Mouse (Mus musculus) cerebellum, postnatal 14 days (tissue): ENCODE measurements around the gene S1pr3.

ENCODE experiments used
- DNase-seq, 2 experiments: peaks; one replicate each; pipeline ENCODE4 v3.0.0; 2021; ENCODE audit warnings: mixed read lengths in 2 of 2

S1pr3 gene

GRCm38 (mm10) chr13:51407541-51408217 lies 760 bp upstream of the S1pr3 start:
- DNase-seq: no peak

DNA sequence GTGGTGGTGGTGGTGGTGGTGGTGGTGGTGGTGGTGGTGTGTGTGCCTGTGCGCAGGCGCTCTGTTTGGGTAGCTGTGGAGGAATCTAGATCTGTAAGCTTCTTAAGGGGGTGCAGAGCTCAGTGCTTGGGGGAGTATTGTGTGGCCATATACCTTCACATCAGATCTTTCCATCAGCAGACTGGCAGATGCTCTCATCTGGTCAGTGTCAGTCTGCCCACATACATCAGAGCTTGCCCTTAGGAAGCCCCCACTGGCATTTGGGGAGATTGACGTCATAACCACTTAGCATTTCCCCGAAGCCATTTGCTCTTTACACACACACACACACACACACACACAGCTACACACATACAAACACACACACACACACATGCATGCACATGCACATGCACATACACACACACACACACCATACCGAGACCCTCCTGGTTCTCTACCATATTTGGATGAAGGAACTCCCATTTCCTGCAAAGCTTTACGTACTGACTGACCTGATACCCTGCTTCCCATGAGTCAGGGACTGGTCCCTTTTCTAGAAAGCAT lies 1.6 kb downstream of the S1pr3 start:
- no peak for DNase-seq

DNA sequence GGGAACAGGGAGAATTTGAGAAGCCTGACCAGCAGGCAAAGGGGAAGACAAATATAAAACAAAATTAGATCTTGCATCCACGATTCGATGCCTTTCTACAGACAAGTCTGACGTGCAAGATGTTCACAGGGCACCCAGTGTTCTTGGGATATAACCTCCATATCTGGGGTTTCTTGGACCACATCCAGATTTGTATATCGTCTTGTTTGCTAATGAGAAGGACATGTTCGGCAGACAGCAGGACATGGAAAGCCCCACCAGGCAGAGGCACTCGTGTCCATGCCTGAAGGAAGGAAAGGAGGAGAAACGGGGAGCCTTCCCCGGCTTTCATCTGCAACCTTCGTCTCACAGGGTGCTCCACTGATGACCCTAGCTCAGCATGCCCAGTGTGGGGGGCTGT lies 2.8 kb downstream of the S1pr3 start:
- DNase-seq: no peak

GRCm38 (mm10) chr13:51411696-51412430 lies 3.4 kb downstream of the S1pr3 start:
- DNase-seq: no peak

GRCm38 (mm10) chr13:51413461-51413860 lies 5.0 kb downstream of the S1pr3 start:
- no peak for DNase-seq

DNA sequence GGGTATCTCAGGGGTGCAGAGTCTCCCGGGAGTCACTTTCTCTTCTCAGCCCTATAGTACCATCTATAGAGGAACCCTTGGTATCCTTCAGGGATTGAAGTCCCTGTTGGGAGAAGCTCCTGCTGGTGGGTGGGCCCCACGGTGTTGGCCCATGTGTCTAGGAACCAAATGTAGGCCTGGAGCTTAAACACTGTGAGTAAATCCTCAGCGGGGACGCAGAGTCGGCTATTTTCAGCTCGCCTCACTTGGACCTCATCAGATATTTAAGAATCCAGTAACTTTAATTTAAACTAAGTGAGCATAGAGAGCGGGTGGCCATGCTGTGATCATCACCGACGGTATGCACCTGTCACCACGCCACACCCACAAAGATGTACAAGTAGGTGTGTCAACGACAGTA lies 8.3 kb downstream of the S1pr3 start:
- no peak for DNase-seq

- DNase-seq: no peak
These were observed 9.4 kb downstream of the S1pr3 start for GRCm38 (mm10) chr13:51417796-51418195.

GRCm38 (mm10) chr13:51418268-51418941 lies 10.0 kb downstream of the S1pr3 start:
- peak; percentile 98 to 99 for DNase-seq

GRCm38 (mm10) chr13:51418942-51419451 lies 10.6 kb downstream of the S1pr3 start:
- DNase-seq: peak; percentile 42 to 56

DNA sequence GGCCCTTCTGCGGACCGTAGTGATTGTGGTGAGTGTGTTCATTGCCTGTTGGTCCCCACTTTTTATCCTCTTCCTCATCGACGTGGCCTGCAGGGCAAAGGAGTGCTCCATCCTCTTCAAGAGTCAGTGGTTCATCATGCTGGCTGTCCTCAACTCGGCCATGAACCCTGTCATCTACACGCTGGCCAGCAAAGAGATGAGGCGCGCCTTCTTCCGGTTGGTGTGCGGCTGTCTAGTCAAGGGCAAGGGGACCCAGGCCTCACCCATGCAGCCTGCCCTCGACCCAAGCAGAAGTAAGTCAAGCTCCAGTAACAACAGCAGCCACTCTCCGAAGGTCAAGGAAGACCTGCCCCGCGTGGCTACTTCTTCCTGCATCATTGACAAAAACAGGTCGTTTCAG lies 11.1 kb downstream of the S1pr3 start:
- no peak for DNase-seq

- DNase-seq: no peak
These were observed 12.4 kb downstream of the S1pr3 start for GRCm38 (mm10) chr13:51420861-51421260.

DNA sequence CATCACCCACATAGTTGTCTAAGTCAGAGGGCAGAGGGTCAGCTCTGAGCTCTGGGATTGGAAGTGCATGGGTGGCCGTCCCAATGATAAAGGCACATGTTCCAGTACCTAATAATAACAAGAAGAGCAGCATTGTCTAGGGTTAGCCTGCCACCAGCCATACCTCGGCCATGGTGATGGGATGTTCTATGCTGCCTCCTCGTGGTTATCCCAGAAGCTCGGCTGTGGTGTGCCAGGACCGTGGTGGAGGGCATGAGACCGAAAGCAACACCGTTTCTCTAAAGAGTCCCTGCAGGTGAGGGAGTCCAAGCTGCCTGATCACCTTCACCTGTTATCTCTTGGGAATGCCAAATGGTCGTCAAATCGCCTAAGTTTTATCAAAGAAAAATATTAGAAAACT lies 15.2 kb downstream of the S1pr3 start:
- no peak for DNase-seq

- peak; percentile 70 to 80 for DNase-seq
These were observed 16.2 kb downstream of the S1pr3 start for GRCm38 (mm10) chr13:51424647-51425046.

DNA sequence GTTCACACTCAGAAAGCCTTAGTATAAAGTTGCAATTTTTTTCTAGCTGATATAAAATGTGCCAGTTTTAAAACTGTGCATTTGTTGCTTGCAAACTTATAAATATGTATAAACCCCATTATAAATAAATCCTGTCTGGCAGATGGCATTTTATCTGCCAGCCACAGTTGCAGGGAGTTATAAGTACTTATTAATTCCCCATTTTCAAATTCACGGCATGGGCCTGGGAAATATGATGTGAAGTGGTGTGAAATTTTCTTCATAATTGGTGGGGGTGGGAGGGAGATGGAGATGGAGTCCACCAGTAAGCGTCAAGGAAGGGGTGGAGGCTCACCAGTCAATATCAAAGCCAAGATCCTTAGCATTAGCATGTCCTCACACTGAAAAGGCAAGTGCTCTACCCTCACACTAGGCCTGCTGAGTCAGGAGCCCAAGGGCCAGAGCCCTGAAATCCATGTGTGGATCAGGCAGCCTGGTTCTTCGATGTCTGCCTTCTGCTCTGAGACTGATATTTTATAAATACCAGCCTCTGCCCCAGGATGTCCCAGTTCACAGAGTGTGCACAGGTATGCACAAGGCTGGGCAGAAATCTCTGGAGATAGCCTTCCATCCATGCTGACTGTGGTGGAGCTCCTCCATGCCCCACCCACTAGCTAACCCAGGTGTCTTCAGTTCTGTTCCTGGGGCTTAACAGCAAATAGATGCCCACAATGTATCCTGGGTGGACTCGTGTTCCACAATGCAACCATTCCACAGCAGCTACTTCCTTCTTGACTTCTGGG lies 17.4 kb downstream of the S1pr3 start:
- no peak for DNase-seq

DNA sequence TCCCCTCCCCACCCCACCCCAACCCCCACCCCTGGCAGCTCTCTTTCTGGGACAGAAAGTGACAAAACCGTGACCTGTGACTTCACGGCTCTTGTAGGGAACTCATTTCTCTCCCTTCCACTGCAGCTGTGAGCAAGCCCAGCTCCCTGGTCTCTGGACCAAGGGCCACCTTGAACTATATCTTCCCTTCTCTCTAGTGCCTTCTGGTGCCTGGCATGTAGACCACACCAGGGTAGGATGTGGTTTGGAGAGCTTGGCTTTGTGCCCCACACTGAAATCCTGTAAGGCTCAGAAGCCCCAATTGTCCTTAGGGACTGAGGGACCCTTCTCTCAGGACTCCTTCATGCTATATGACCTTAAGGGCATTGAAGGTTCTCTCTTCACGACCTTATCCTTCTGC lies 24.9 kb downstream of the S1pr3 start:
- no peak for DNase-seq

DNA sequence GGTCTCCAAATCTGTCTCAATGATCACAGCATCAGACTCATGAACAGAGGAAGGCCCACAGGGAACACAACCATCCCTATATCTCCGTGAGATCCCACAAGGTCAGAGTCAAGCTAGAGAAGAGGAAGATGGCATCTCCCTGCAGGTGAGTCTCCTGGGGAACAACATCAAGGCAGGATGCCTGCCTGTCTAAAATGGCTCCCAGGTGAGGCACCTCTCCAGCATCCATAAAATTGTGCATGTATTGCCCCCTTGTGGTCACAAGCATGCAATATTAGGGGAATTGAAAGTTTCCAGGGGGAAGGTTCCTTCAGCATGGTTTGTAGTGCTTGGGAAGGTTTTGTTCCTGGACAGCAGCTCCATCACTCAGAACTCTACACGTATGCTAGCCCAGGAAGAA lies 26.0 kb downstream of the S1pr3 start:
- DNase-seq: peak in 1 of 2 experiments; percentile 36

DNA sequence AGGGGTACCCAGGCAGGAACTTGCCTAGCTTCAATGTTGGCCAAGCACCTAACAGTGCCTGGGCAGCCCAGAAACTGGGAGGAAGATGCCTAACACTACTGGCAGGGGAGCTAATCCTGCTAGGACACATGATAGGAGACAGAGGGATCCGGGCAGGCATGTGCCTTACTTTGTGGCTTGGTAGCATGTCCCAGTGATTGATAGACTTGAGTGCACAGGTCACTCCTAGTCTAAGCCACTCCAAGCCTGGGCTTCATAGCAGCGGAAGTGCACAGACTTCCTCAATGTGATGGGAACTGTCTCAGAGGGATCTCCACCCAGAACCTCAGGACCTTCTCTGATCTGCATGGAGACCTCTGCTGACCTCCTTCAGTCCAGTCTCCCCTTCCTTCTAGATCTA lies 26.7 kb downstream of the S1pr3 start:
- no peak for DNase-seq

DNA sequence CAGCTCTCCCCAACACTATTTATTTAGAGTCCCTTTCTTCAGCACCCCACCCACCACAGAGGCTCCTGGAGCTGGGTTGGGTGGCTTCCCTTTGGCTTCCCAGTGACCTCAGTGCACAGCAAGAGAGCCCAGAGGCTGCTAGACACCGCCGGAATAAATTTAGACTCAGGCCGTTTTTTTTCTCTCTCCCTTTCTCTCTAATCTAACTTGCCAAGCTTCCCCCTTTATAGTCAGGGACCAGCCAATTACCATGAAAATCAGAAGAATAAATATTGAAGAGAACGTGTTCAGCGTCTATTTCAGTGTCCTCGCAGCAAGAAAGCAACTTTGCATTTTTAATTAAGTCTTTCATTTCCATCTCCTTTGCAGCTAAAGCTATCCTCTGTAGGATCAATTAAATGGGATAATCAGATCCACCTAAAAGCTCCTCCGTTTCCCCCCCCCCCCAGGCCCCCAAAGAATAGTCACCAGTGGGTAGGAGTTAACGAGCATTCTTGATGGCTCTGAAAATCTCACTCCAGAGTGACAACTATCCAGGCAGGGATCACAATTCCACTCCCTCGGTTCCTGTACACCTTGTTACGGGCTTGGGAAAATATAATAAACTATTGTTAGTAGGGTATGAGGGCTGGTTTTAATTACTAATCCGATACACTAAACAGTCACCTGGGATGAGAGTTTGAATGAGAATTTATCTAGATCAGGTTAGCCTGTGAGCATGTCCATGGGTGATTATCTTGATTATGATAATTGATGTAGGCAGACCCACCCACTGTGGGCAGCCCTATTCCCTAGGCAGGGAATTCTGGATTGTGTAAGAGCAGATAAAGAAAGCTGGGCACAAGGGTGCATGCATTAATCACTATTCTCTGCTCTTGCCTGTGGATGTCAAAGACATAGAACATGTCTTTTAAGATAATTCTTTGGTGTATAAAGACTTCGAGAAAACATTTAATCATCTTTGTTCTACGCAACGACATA lies 29.0 kb downstream of the S1pr3 start:
- DNase-seq: no peak

DNA sequence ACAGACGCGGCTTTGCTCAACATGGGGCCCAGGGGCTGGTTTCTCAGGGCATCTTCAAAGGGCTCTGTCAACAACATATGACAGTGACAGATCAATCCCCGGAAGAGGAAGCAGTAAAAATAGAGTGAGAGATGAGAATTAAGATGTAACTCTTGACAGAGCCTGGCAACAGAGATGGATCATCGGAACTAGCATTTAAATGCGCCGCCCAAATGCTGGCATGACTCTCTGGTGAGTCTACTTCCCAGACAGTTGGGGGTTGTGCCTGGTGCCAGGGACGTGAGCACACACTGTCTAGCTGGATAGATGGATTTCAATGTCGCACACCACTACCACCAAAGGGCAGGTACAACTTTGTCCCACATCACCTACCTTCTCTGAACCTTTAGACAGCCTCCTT lies 34.5 kb downstream of the S1pr3 start:
- DNase-seq: peak; percentile 37 to 50

GRCm38 (mm10) chr13:51446550-51446949 lies 38.1 kb downstream of the S1pr3 start:
- no peak for DNase-seq

- DNase-seq: no peak
These were observed 47.9 kb downstream of the S1pr3 start for GRCm38 (mm10) chr13:51456190-51456878.
